ENCODE assay signal across 9 mouse cellular contexts in the genomic region with DNA sequence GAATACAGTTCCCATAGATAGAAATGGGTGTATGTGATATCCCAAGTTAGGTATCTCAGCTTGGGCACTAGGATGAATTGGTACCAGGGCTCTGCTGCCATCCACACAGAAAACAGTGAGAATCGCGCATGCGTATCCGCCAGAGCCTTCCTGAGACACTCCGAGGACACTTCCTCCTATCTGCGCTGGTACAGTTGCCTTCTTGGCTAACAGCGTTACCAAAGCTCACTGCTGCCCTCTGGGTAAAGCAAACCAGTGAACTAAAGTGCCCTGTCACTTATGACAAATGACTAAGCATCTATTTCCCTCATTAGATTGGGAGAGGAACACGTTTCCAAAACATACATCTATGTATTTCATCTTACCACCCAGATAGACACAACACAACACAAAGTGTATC.
A peak's percentile ranks its signal among the peaks of the same experiment; 100 is the strongest.
DNase-seq lines count a peak whose midpoint lies in the region; ATAC-seq and TF ChIP-seq lines count a peak whose summit lies in the region.
"Had no signal": no experiment of that assay in that cellular context is flagged by ENCODE, and none has a peak within 500 bp of the region (broad histone marks: within the 10 kb centered on the region; RNA-seq: fewer than 3 reads in every experiment).

No protein-coding gene starts in this region.

- no peaks in the 10 kb centered on the region for H3K4me1 ChIP-seq in midbrain, postnatal 0 days (ENCODE audit: insufficient read depth, low read length)
- no peaks in the 10 kb centered on the region for H3K4me1 ChIP-seq in midbrain, embryonic 15.5 days
- peaks cover 6% of the 10 kb centered on the region; the same call in 1 of the 2 replicates for H3K4me1 ChIP-seq in heart, postnatal 0 days (ENCODE audit: control insufficient read depth, insufficient read depth)
- H3K4me1 ChIP-seq in midbrain, embryonic 13.5 days (replicated peaks) = no peaks in the 10 kb centered on the region
- H3K4me1 ChIP-seq: embryonic facial prominence, embryonic 12.5 days had no signal

- H3K4me3 ChIP-seq in midbrain, postnatal 0 days (ENCODE audit: low read depth, low read length) = no peak overlapping the region
- no peak overlapping the region for H3K4me3 ChIP-seq in midbrain, embryonic 15.5 days
- H3K4me3 ChIP-seq in heart, postnatal 0 days (ENCODE audit: low read depth, low read length) = no peak overlapping the region
- H3K4me3 ChIP-seq in midbrain, embryonic 13.5 days (replicated peaks) = no peak overlapping the region
- H3K4me3 ChIP-seq: embryonic facial prominence, embryonic 12.5 days had no signal

- no peak for TF ChIP-seq EP300 in heart, postnatal 0 days (IDR thresholded peaks at IDR 0.05; ENCODE audit: low read depth)

- no peak for ATAC-seq in midbrain, postnatal 0 days (ENCODE audit: low FRiP score)
- no peak for ATAC-seq in midbrain, embryonic 15.5 days (replicated peaks)
- ATAC-seq in heart, postnatal 0 days (ENCODE audit: insufficient read depth, low read depth) = peak; percentile 51; the same call in 1 of the 2 replicates
- no peak for ATAC-seq in midbrain, embryonic 13.5 days

- H3K4me2 ChIP-seq in midbrain, postnatal 0 days (ENCODE audit: low read depth, low read length, poor library complexity, severe bottlenecking) = no peak overlapping the region
- H3K4me2 ChIP-seq in midbrain, embryonic 15.5 days = no peak overlapping the region
- H3K4me2 ChIP-seq in heart, postnatal 0 days (ENCODE audit: low read depth, low read length) = no peak overlapping the region
- no peak overlapping the region for H3K4me2 ChIP-seq in midbrain, embryonic 13.5 days (replicated peaks)
- H3K4me2 ChIP-seq: embryonic facial prominence, embryonic 12.5 days had no signal

- H3K9ac ChIP-seq in midbrain, postnatal 0 days (replicated peaks; ENCODE audit: low read length, poor library complexity, severe bottlenecking) = no peak overlapping the region
- H3K9ac ChIP-seq in midbrain, embryonic 15.5 days = no peak overlapping the region
- H3K9ac ChIP-seq in heart, postnatal 0 days (replicated peaks; ENCODE audit: low read depth, low read length) = no peak overlapping the region
- no peak overlapping the region for H3K9ac ChIP-seq in midbrain, embryonic 13.5 days (replicated peaks)
- H3K9ac ChIP-seq: embryonic facial prominence, embryonic 12.5 days had no signal

- peak; percentile 7 for DNase-seq in midbrain, postnatal 0 days (ENCODE audit: low spot score)
- DNase-seq in adrenal gland, postnatal 10 days = peak; percentile 46
- peak; percentile 70 for DNase-seq in heart, postnatal 0 days (ENCODE audit: low spot score)
- DNase-seq in left cerebral cortex, postnatal 14 days (ENCODE audit: low spot score in 2 of 2) = peak; percentile 24 to 52
- DNase-seq in natural killer cell, adult 2 months (ENCODE audit: low spot score in 2 of 2) = peak; percentile 84 to 88
- DNase-seq in thymus, postnatal 25 days = peak; percentile 88

- H3K27ac ChIP-seq in midbrain, postnatal 0 days (ENCODE audit: low read depth, low read length) = no peak overlapping the region
- no peak overlapping the region for H3K27ac ChIP-seq in midbrain, embryonic 15.5 days
- H3K27ac ChIP-seq in heart, postnatal 0 days (ENCODE audit: low read depth) = no peak overlapping the region
- no peak overlapping the region for H3K27ac ChIP-seq in midbrain, embryonic 13.5 days
- H3K27ac ChIP-seq: embryonic facial prominence, embryonic 12.5 days had no signal

- peak; percentile 37; the same call in 1 of the 2 replicates for TF ChIP-seq CTCF in midbrain, postnatal 0 days (IDR thresholded peaks at IDR 0.05)
- peak; percentile 63 for TF ChIP-seq CTCF in heart, postnatal 0 days (IDR thresholded peaks at IDR 0.05; ENCODE audit: low read depth)

- no peaks in the 10 kb centered on the region for H3K27me3 ChIP-seq in midbrain, postnatal 0 days (ENCODE audit: insufficient read depth, low read length)
- no peaks in the 10 kb centered on the region for H3K27me3 ChIP-seq in midbrain, embryonic 15.5 days (replicated peaks)
- H3K27me3 ChIP-seq in heart, postnatal 0 days (ENCODE audit: control insufficient read depth, insufficient read depth, low read length) = no peaks in the 10 kb centered on the region
- H3K27me3 ChIP-seq in midbrain, embryonic 13.5 days = no peaks in the 10 kb centered on the region
- H3K27me3 ChIP-seq: embryonic facial prominence, embryonic 12.5 days had no signal

- no peaks in the 10 kb centered on the region for H3K36me3 ChIP-seq in midbrain, postnatal 0 days (ENCODE audit: insufficient read depth, low read length)
- no peaks in the 10 kb centered on the region for H3K36me3 ChIP-seq in midbrain, embryonic 15.5 days (replicated peaks)
- H3K36me3 ChIP-seq in heart, postnatal 0 days (replicated peaks; ENCODE audit: control insufficient read depth, insufficient read depth, low read length) = no peaks in the 10 kb centered on the region
- no peaks in the 10 kb centered on the region for H3K36me3 ChIP-seq in midbrain, embryonic 13.5 days
- H3K36me3 ChIP-seq: embryonic facial prominence, embryonic 12.5 days had no signal

- WGBS in midbrain, postnatal 0 days = 61% methylated on average over 8 of the region's 8 CpGs
- WGBS in midbrain, embryonic 15.5 days = 57% methylated on average over 8 of the region's 8 CpGs
- 22% methylated on average over 8 of the region's 8 CpGs for WGBS in heart, postnatal 0 days
- WGBS in midbrain, embryonic 13.5 days = 60% methylated on average over 8 of the region's 8 CpGs

- no peaks in the 10 kb centered on the region for H3K9me3 ChIP-seq in midbrain, postnatal 0 days (ENCODE audit: low read length)
- H3K9me3 ChIP-seq in midbrain, embryonic 15.5 days = no peaks in the 10 kb centered on the region
- H3K9me3 ChIP-seq in heart, postnatal 0 days (replicated peaks; ENCODE audit: control insufficient read depth, low read length) = no peaks in the 10 kb centered on the region
- H3K9me3 ChIP-seq in midbrain, embryonic 13.5 days = no peaks in the 10 kb centered on the region
- H3K9me3 ChIP-seq: embryonic facial prominence, embryonic 12.5 days had no signal

- intact Hi-C loops in left cerebral cortex, postnatal 14 days (cut with DNase I) = loop anchor here (5.0 kb wide), 1 partner anchor 142 kb away; no protein-coding TSS in a partner anchor

Comparison
In these comparisons a context has a peak if more than half of its experiments do, and no peak if none do; other contexts are left out.
1. DNase-seq: peak in every context shown above with its lines; median percentile 88 in thymus, postnatal 25 days; 86 in natural killer cell, adult 2 months; 70 in heart, postnatal 0 days; 46 in adrenal gland, postnatal 10 days; 38 in left cerebral cortex, postnatal 14 days; 7 in midbrain, postnatal 0 days.